Mouse (Mus musculus): Measurements from ENCODE around the gene Ascl2. TPM values are rescaled to one million over a fixed set of nuclear protein-coding genes. Genes with fewer than 3 reads are reported as not detected.

Ascl2 gene
- total RNA-seq (2021) = not detected

- DNase-seq = peak; percentile 25
Observed at GRCm38 (mm10) chr7:142968809-142969511, at the start of gene Ascl2. TSS of gene Ascl2 (minus strand) at chr7:142969264.

- DNase-seq = no peak
Observed at GRCm38 (mm10) chr7:143017181-143017580, 48.1 kb upstream of the Ascl2 start.

- peak; percentile 16 for DNase-seq
Observed at GRCm38 (mm10) chr7:143016424-143017142, 47.5 kb upstream of the Ascl2 start.

GRCm38 (mm10) chr7:143015755-143016423, 46.8 kb upstream of the Ascl2 start:
- DNase-seq = peak; percentile 91

GRCm38 (mm10) chr7:143014862-143015659, 46.0 kb upstream of the Ascl2 start:
- peak; percentile 78 for DNase-seq

GRCm38 (mm10) chr7:143013420-143014178, 44.5 kb upstream of the Ascl2 start:
- DNase-seq = peak; percentile 84

GRCm38 (mm10) chr7:143012230-143012875, 43.3 kb upstream of the Ascl2 start:
- DNase-seq = peak; percentile 66

GRCm38 (mm10) chr7:143011226-143011625, 42.2 kb upstream of the Ascl2 start:
- no peak for DNase-seq

- DNase-seq = no peak
Observed at GRCm38 (mm10) chr7:143009996-143010395, 40.9 kb upstream of the Ascl2 start.

GRCm38 (mm10) chr7:143008996-143009665, 40.1 kb upstream of the Ascl2 start:
- DNase-seq = peak; percentile 71

- DNase-seq = peak; percentile 69
Observed at GRCm38 (mm10) chr7:143008370-143008926, 39.4 kb upstream of the Ascl2 start.

- DNase-seq = peak; percentile 99
Observed at GRCm38 (mm10) chr7:143007599-143008369, 38.7 kb upstream of the Ascl2 start.

- peak; percentile 8 for DNase-seq
Observed at GRCm38 (mm10) chr7:143006756-143007598, 37.9 kb upstream of the Ascl2 start.

- no peak for DNase-seq
Observed at GRCm38 (mm10) chr7:143006097-143006755, 37.2 kb upstream of the Ascl2 start.

GRCm38 (mm10) chr7:143005344-143006096, 36.5 kb upstream of the Ascl2 start:
- no peak for DNase-seq

GRCm38 (mm10) chr7:143004727-143005343, 35.8 kb upstream of the Ascl2 start, which contains the start of gene Tspan32:
TSS of gene Tspan32 (plus strand) at chr7:143005046.
- no peak for DNase-seq

Measured in heart, postnatal 4 days (tissue).